Mouse (Mus musculus): ENCODE results near the gene Camk2n2. TPM values are rescaled to one million over a fixed set of nuclear protein-coding genes. Genes with fewer than 3 reads are reported as not detected.

Camk2n2 gene
- total RNA-seq (2012; rRNA removed) = 0.23 and 0.65 TPM in 2 replicates
- 1 to 10 TPM in 1 of 2 experiments, not detected in 1; 4.3 TPM for polyA plus RNA-seq (2012; ENCODE audit: insufficient read depth in 1 of 2, insufficient read length in 2 of 2, low read depth in 1 of 2, low replicate concordance in 2 of 2, missing spikeins in 1 of 2)

- DNase-seq (ENCODE audit: low read depth, low spot score) = peak; percentile 79
- TF ChIP-seq GABPA (IDR thresholded peaks at IDR 0.05; ENCODE audit: low read depth, low read length) = no peak
- no peak for TF ChIP-seq ETS1 (IDR thresholded peaks at IDR 0.05; ENCODE audit: low read depth, low read length)
- TF ChIP-seq POLR2AphosphoS2 (IDR thresholded peaks at IDR 0.05; ENCODE audit: low read length) = no peak; the same call in 1 of the 2 replicates
- TF ChIP-seq MAZ (IDR thresholded peaks at IDR 0.05; ENCODE audit: low read depth, low read length) = no peak
- no peak for TF ChIP-seq MEF2A (IDR thresholded peaks at IDR 0.05; ENCODE audit: extremely low read depth, insufficient replicate concordance, low read depth, low read length, poor library complexity, severe bottlenecking)
- TF ChIP-seq MXI1 (IDR thresholded peaks at IDR 0.05; ENCODE audit: low read depth, low read length) = peak; percentile 37; the same call in 1 of the 2 replicates
- TF ChIP-seq MYB (IDR thresholded peaks at IDR 0.05; ENCODE audit: low read depth, low read length) = no peak
- no peak for TF ChIP-seq EP300 (IDR thresholded peaks at IDR 0.05; ENCODE audit: low read depth in 1 of 2, low read length in 2 of 2)
- TF ChIP-seq POLR2AphosphoS5 (IDR thresholded peaks at IDR 0.05; ENCODE audit: borderline replicate concordance, low read depth, low read length) = no peak
- TF ChIP-seq USF1 (IDR thresholded peaks at IDR 0.05; ENCODE audit: low read depth, low read length) = no peak
- no peak; the same call in 1 of the 2 replicates for TF ChIP-seq HCFC1 (IDR thresholded peaks at IDR 0.05; ENCODE audit: low read depth, low read length)
- peak; percentile 45; the same call in 1 of the 2 replicates for TF ChIP-seq MAX (IDR thresholded peaks at IDR 0.05; ENCODE audit: low read length)
- TF ChIP-seq RAD21 (IDR thresholded peaks at IDR 0.05; ENCODE audit: low read depth, low read length) = no peak
- no peak for TF ChIP-seq SMC3 (IDR thresholded peaks at IDR 0.05; ENCODE audit: low read depth, low read length)
- no peak for TF ChIP-seq BHLHE40 (IDR thresholded peaks at IDR 0.05; ENCODE audit: borderline replicate concordance, low read depth, low read length)
- no peak for TF ChIP-seq ZNF384 (IDR thresholded peaks at IDR 0.05; ENCODE audit: low read depth, low read length)
- no peak for TF ChIP-seq UBTF (IDR thresholded peaks at IDR 0.05; ENCODE audit: borderline replicate concordance, insufficient read depth, low read depth, low read length)
- peak; percentile 22; the same call in 1 of the 2 replicates for TF ChIP-seq TCF12 (IDR thresholded peaks at IDR 0.05; ENCODE audit: low read depth, low read length)
- TF ChIP-seq TAL1 (IDR thresholded peaks at IDR 0.05; ENCODE audit: low read length) = no peak
- no peak for TF ChIP-seq CTCF (IDR thresholded peaks at IDR 0.05 in 2 of 3, conservative IDR thresholded peaks at IDR 0.05 in 1 of 3; ENCODE audit: control insufficient read depth in 1 of 3, insufficient read depth in 1 of 3, low read depth in 2 of 3, low read length in 3 of 3, poor library complexity in 1 of 3, severe bottlenecking in 1 of 3)
- TF ChIP-seq NRF1 (IDR thresholded peaks at IDR 0.05; ENCODE audit: insufficient read depth, low read depth, low read length, poor library complexity, severe bottlenecking) = no peak
- TF ChIP-seq NELFE (IDR thresholded peaks at IDR 0.05; ENCODE audit: low read depth, low read length) = peak; percentile 25; the same call in 1 of the 2 replicates
- no peak for TF ChIP-seq ZC3H11A (IDR thresholded peaks at IDR 0.05; ENCODE audit: low read depth, low read length)
- no peak for TF ChIP-seq GATA1 (IDR thresholded peaks at IDR 0.05; ENCODE audit: low read depth, low read length)
- TF ChIP-seq ZMIZ1 (IDR thresholded peaks at IDR 0.05; ENCODE audit: low read depth, low read length) = 0 out of 2 replicates have a peak, but pooled peaks have one; percentile 20
- no peak for TF ChIP-seq USF2 (IDR thresholded peaks at IDR 0.05; ENCODE audit: borderline replicate concordance in 1 of 2, insufficient read depth in 1 of 2, low read depth in 1 of 2, low read length in 2 of 2)
- TF ChIP-seq MYC (IDR thresholded peaks at IDR 0.05; ENCODE audit: low read depth, low read length) = no peak
- TF ChIP-seq MAFK (IDR thresholded peaks at IDR 0.05; ENCODE audit: borderline replicate concordance, low read depth, low read length) = no peak
- TF ChIP-seq TBP (IDR thresholded peaks at IDR 0.05; ENCODE audit: low read depth, low read length) = no peak
- no peak for TF ChIP-seq RCOR1 (IDR thresholded peaks at IDR 0.05; ENCODE audit: low read depth, low read length)
- TF ChIP-seq CHD1 (IDR thresholded peaks at IDR 0.05; ENCODE audit: low read depth, low read length) = no peak
- no peak for TF ChIP-seq CHD2 (IDR thresholded peaks at IDR 0.05; ENCODE audit: low read length)
- peak in 1 of 2 experiments; percentile 59; a peak in 2 of 4 replicates for TF ChIP-seq POLR2A (IDR thresholded peaks at IDR 0.05; ENCODE audit: control insufficient read depth in 1 of 2, insufficient read depth in 1 of 2, low read depth in 1 of 2, low read length in 2 of 2, poor library complexity in 1 of 2)
- no peak for TF ChIP-seq JUND (IDR thresholded peaks at IDR 0.05; ENCODE audit: low read depth, low read length)
- TF ChIP-seq ZKSCAN1 (IDR thresholded peaks at IDR 0.05; ENCODE audit: low read depth, low read length) = no peak
These were observed at the start of gene Camk2n2 for GRCm38 (mm10) chr16:20621191-20621990. Camk2n2 (minus strand) TSS chr16:20621287.

More at GRCm38 (mm10) chr16:20621191-20621990, at the start of gene Camk2n2:
- Histone ChIP-seq H3K36me3 (ENCODE audit: control insufficient read depth in 1 of 2, insufficient read depth in 2 of 2, low read length in 2 of 2) (peaks cover 0 to 13% of the 10 kb centered on the region in 2 experiments; a peak in 2 of 4 replicates), H3K27me3 (ENCODE audit: control insufficient read depth in 1 of 2, insufficient read depth in 2 of 2, low read length in 2 of 2) (no peaks in the 10 kb centered on the region; a peak in 1 of 4 replicates), H3K4me1 (ENCODE audit: control insufficient read depth in 1 of 2, insufficient read depth in 2 of 2, low read length in 2 of 2) (peaks cover 0 to 11% of the 10 kb centered on the region in 2 experiments; a peak in 2 of 4 replicates), H3K9ac (ENCODE audit: control insufficient read depth, low read depth, low read length, poor library complexity, severe bottlenecking) (peak within 1 kb of the TSS; percentile 92), H3K79me2 (ENCODE audit: control insufficient read depth, insufficient read depth, low read length, poor library complexity) (peaks cover 4% of the 10 kb centered on the region; the same call in 1 of the 2 replicates), H3K4me3 (ENCODE audit: control insufficient read depth in 1 of 2, insufficient read depth in 1 of 2, low read depth in 2 of 2, low read length in 2 of 2) (peak within 1 kb of the TSS; percentile 61 to 83), H3K9me3 (replicated peaks; ENCODE audit: insufficient read depth, low read length) (no peaks in the 10 kb centered on the region), H3K27ac (ENCODE audit: control insufficient read depth, low read depth, low read length) (peak within 1 kb of the TSS; percentile 81)

Data from MEL (cell line).